Mouse (Mus musculus) CD4-positive, CD25-positive, alpha-beta regulatory T cell, adult 2 months (primary cell): ENCODE measurements around the gene Mapkbp1.

Experiments
- DNase-seq: peaks from one replicate; pipeline ENCODE4 v3.0.0-alpha.2; 2012; ENCODE audit warnings: low read depth, low spot score

Mapkbp1 gene

DNA sequence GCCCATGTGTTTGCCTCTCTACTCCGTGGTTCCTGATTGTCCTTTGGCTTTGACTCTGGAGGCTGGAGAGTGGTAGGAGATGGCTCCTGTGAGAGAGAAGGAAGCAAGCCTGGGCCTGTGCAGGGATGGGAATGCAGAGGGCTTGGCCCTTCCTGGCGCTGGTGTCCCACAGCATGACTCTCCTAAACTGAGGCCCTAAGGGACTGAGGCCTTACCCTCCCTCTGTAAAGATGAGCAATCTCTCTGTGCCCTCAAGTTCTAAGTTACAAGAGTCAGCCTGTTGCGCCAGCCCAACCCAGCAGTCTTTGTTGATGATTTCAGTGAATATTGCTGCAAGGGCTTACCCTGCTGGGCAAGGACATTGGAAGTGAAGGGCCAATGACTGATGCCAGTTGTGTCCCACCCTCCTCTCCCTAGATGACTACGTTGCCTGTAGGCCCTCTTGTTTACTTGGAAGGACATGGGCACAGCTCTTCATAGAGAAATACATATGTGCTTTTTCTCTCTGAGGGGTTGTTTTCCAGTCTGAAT lies 35.2 kb downstream of the Mapkbp1 start:
- DNase-seq = no peak

DNA sequence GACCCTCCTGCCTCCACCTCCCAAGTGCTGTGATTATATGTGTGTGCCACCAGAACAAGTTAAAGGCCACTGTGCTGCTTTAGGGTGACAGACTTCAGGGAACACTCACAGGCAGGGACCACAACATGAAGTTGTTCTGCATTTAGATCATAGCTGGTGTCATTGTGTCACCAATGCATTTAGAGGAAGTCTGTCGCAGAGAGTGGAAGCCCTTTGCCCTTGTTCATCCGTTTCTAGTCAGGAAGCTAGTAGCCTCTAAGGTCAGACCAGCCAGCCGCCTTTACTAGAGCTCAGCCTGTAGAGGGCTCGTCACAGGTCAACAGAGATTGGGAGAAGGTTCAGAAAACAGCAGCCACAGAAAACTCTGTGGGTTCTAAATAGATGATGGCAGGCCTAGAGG lies 36.2 kb downstream of the Mapkbp1 start:
- DNase-seq = peak; percentile 16

DNA sequence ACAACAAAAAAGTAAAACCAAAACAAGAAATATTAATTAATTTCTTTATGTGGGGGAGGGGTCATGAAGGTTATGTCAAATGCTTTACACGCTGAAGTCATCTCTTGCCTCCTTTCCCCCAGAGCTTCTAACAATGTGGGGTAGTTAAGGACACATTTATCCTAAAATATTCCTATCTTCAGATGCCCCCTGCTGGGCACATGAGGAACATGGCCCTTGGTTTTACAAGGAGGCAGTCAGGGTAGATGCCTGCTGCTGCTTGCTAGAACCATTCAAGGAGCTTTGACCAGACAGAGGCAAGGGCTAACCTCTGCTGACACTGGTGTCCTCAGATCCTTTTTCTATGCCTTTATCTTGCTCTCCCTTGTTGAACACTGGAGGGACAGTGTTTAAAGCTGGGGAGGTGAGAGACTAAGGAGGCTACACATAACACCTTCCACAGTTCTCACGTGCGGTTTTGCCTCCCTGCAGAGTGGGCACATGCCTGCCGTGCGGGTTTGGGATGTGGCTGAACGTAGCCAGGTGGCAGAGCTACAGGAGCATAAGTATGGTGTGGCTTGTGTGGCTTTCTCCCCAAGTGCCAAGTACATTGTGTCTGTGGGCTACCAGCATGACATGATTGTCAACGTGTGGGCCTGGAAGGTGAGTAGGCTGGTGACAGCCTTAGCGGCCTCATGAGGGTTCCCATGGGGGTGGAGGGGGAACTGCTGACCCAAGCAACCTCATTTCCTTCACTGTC lies 39.1 kb downstream of the Mapkbp1 start:
- peak; percentile 74 for DNase-seq

DNA sequence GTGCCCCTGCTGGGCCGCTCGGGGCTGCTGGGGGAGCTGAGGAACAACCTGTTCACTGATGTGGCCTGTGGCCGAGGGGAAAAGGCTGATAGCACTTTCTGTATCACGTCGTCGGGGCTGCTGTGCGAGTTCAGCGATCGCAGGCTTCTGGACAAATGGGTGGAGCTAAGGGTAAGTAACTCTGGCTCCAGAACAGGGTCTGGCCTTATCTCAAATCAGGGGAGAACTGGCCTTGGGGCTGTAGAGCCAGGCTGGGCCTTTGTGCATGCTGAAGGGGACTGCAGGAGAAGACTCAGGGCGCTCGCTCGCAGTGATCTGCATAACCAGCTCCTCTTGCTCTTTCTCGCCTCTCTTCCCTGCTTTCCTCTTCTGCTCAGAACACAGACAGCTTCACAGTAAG lies 40.4 kb downstream of the Mapkbp1 start:
- DNase-seq = no peak

- no peak for DNase-seq
Measured at GRCm38 (mm10) chr2:120013831-120014486, 41.5 kb downstream of the Mapkbp1 start.

DNA sequence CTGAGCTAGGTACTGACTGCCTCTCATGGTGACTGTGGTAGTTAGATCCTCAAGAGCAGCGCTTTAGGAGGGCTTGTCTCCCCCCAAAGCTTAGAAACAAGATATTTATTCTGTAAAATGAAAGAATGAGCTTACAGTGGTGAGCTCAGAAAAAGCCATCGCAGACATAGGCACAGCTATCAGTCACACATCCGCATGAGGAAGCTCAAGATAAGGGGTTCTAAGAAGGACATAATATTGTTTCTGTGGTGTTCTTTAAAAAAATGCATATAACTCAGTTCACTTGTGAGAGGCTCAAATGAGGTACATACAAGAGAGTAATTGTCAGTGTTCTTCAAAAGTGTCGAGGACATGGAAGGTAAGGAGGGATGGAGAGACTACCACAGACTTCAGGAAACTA lies 43.4 kb downstream of the Mapkbp1 start:
- no peak for DNase-seq

DNA sequence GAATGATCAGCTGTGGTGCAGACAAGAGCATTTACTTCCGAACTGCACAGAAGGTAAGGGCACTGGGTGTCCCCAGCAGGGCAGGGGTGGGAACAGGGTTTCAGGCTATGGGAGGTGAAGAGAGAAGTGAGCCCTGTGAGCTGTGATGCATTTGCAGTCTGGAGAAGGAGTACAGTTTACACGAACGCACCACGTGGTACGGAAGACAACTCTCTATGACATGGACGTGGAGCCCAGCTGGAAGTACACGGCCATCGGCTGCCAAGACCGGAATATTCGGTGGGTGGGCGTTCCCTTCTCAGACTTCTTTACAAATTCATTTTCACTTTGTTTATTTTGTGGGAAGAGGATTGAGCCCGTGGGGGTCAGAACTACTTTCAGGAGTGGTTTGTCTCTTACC lies 45.1 kb downstream of the Mapkbp1 start:
- no peak for DNase-seq

GRCm38 (mm10) chr2:120024337-120024736 lies 51.8 kb downstream of the Mapkbp1 start:
- no peak for DNase-seq

DNA sequence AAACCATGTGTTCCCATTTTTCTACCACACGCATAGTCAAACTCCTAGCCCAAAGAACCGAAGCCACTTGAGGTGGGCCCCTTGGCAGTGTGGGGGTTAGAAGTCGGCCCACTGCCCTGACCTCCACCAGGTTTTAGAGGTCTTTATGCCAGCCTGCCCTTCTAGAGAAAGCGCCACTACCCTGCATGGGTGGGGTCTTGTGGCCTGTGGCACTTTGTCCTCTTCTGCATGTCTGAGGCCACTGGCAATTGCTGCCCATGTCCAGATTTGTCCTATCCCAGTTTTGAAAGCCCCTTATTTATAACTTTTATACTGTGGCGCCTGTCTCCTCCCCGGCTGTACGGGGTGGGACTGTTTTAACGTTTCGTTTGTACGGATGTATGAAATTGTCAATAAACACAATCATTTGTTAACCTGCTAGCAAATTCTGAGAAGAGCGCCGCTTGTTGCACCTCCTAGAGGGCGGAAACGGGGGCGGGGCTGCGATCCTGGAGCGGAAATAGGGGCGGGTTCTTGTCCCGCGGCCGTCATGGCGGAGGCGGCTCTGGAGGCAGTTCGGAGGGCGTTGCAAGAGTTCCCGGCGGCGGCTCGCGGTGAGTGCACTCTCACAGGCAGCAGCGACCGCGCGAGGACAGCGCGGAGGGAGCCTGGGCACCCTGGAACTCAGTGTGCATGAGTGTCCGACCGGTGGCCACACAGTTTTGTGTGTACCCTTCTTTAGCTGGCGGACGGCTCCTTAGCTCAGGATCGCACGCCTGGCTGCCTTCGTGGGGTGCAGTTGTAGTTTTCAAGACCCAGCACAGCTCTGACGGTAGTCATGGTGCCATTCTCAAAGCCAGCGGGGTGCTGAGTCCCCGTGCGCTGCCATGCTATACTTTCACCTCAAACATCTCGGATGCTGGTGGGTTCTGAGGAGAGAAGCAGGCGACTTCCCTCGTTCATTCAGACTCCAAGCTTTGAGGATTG lies 54.8 kb downstream of the Mapkbp1 start, which contains the start of the genes Jmjd7 and Gm28042:
Gene Jmjd7, plus strand, starts transcription at position 500 of the 966 bp plus-strand sequence.
Gene Gm28042, plus strand, starts transcription at position 510 of the 966 bp plus-strand sequence.
- peak; percentile 96 for DNase-seq

DNA sequence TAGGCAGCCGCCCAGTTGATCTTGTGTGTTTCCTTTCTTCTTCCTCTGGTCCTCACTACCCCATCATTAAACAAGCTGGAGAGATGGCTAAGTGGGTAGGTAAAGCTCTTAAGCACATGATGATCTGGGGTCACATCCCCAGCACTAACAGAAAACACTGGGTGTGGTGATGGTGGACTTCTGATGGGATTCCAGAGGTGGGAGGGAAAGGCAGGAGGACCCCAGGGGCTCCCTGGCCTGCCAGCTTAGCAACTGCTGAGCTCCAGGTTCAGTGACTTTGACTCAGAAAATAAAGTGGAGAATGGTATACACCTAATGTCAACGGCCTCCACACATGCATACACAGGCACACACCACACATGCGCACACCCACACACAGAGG lies 55.4 kb downstream of the Mapkbp1 start:
- peak; percentile 31 for DNase-seq

- no peak for DNase-seq
Measured at GRCm38 (mm10) chr2:120030380-120030779, 57.9 kb downstream of the Mapkbp1 start.

GRCm38 (mm10) chr2:120032726-120033467 lies 60.4 kb downstream of the Mapkbp1 start, which contains the start of gene Pla2g4b:
Gene Pla2g4b, plus strand, starts transcription at chr2:120033417.
- no peak for DNase-seq

GRCm38 (mm10) chr2:120033726-120034125 lies 61.2 kb downstream of the Mapkbp1 start:
- no peak for DNase-seq

DNA sequence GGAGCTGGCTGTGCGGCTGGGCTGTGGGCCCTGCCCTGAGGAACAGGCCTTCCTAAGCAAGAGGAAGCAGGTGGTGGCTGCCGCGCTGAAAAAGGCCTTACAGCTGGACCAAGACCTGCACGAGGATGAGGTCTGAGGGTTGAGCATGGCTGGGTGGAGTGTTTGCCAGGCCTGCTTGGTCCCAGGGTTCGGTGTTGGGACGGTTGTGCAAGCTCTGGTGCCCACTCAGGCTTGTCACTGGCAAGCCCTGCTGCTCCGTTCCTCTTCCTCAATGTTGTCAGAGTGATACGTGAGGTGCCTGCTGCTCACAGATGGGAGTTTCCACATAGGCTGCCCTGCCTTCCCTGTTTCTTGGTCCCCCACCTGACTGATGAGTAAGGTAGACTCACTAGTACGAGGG lies 65.2 kb downstream of the Mapkbp1 start:
- DNase-seq = no peak

- no peak for DNase-seq
Measured at GRCm38 (mm10) chr2:120040991-120041390, 68.5 kb downstream of the Mapkbp1 start.

DNA sequence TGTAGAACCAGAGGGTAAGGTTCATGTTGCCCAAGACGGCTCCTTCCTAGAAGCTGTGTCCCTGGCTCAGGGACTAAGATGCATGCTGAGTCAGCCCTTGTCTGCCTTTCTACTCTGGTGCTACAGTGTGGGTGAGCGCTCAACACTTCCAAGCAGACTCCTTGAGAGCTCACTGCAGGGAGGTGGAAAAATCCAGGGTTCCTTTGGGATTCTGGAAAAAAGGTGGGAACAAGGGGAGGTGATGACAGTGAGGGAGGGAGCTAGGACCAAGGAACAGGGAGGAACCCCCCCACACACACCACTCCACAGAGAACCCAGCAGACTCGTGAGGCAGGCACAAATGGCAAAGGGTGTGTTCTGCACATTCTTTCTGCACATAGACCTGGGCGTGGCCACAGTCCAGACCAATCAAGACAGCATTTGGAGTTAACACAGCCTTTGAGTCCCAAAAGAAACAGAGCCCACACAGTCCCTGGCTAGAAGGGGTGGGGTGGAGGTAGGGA lies 71.7 kb downstream of the Mapkbp1 start:
- DNase-seq = no peak

- no peak for DNase-seq
Measured at GRCm38 (mm10) chr2:120044676-120045075, 72.2 kb downstream of the Mapkbp1 start.

- DNase-seq = no peak
Measured at GRCm38 (mm10) chr2:120046486-120047310, 74.2 kb downstream of the Mapkbp1 start.

- DNase-seq = no peak
Measured at GRCm38 (mm10) chr2:120048173-120048572, 75.7 kb downstream of the Mapkbp1 start.
